Mouse (Mus musculus) midbrain, embryonic 10.5 days (tissue): ENCODE results near the gene Slc52a3. TPM values are rescaled to one million over a fixed set of nuclear protein-coding genes. Genes with fewer than 3 reads are reported as not detected.
A peak's percentile ranks its signal among the peaks of the same experiment; 100 is the strongest.

Source experiments
- DNase-seq: peaks from one replicate; pipeline ENCODE4 v3.0.0-alpha.2; 2017; ENCODE audit warnings: low spot score
- H3K27ac ChIP-seq: fragments of 300-500 bp; sonication (generic); replicated peaks from 2 replicates; pipeline ENCODE4 v1.5.1; 2016; ENCODE audit warnings: mild to moderate bottlenecking
- H3K27me3 ChIP-seq: fragments of 300-500 bp; sonication (generic); 2 replicates; pipeline ENCODE4 v1.6.1; 2016; ENCODE audit warnings: low read depth, mild to moderate bottlenecking; ENCODE audit not compliant: poor library complexity, severe bottlenecking
- H3K36me3 ChIP-seq: fragments of 300-500 bp; sonication (generic); 2 replicates; pipeline ENCODE4 v1.6.1; 2016; ENCODE audit warnings: mild to moderate bottlenecking, moderate library complexity
- H3K4me1 ChIP-seq: fragments of 300-500 bp; sonication (generic); 2 replicates; pipeline ENCODE4 v1.6.1; 2016
- H3K4me3 ChIP-seq: fragments of 300-500 bp; sonication (generic); 2 replicates; pipeline ENCODE4 v1.5.1; 2016; ENCODE audit warnings: mild to moderate bottlenecking, moderate library complexity
- H3K9me3 ChIP-seq: fragments of 300-500 bp; sonication (generic); replicated peaks from 2 replicates; pipeline ENCODE4 v1.6.1; 2016; ENCODE audit warnings: mild to moderate bottlenecking
- WGBS: fragments of 180-500 bp; shearing (Covaris S2); methylation state at CpG from one replicate; pipeline ENCODE4 v1.1.7; 2016; 5-methylcytosine and 5-hydroxymethylcytosine counted together
- polyA plus RNA-seq: library from polyadenylated mRNA; unstranded; fragments of >200 nt; fragmentation: Nextera tagmentation; extraction: Ambion mirVana; gene quantifications from 2 replicates; pipeline ENCODE4 v1.2.1, GENCODE M21; 2016

The Slc52a3 gene
- polyA plus RNA-seq, 1 experiment from 2014 or later = 0.81 TPM

DNA sequence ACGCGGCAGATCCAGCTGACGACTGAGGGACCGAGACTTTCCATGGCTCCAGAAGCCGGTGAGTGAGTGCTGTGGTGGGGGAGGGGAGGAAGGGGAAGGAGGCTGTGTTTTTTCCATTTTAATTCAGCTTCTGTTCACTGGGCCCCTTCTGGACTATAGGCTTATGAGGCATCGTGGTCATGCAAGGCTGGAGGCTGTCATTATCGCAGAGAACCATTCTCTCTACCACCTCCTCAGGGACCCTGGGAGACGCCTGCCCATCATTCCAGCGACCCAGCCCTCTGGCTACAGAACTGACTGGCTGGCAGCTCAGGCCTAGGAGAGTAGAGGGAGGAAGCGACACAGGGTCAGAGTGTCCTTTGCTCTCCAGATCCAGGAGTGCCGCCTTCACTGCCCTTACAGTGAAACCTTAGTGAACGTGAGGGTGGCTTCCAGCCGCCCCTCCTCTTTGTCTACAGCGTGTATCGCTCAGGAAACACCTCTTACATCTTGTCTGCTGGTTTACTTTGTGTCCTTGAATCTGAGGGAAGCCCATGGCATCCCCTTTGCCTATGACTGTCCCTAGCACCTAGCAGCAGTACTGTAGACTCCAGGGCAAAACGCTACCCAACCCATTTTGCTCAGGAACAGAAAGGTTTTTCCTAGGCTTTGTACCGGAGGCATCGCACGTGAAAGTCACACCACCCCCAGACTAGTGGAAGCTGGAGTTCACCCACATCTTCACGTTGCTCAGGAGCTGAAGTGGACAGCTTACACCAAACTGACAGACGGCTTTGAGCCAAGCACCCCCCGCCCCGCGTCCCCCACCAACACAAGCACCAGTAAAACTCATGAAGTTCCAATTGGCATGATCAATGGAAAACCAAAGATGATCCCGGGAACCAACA lies 51.0 kb downstream of the Slc52a3 start:
- Histone ChIP-seq H3K27me3 (peaks cover 81% of the 10 kb centered on the region), H3K4me3 (peak overlapping the region; percentile 68), H3K36me3 (no peaks in the 10 kb centered on the region), H3K9me3 (no peaks in the 10 kb centered on the region), H3K4me1 (peaks cover 58% of the 10 kb centered on the region), H3K27ac (peak overlapping the region; percentile 93)
- peak; percentile 59 for DNase-seq
- 3% methylated on average over 25 of the region's 25 CpGs for WGBS

DNA sequence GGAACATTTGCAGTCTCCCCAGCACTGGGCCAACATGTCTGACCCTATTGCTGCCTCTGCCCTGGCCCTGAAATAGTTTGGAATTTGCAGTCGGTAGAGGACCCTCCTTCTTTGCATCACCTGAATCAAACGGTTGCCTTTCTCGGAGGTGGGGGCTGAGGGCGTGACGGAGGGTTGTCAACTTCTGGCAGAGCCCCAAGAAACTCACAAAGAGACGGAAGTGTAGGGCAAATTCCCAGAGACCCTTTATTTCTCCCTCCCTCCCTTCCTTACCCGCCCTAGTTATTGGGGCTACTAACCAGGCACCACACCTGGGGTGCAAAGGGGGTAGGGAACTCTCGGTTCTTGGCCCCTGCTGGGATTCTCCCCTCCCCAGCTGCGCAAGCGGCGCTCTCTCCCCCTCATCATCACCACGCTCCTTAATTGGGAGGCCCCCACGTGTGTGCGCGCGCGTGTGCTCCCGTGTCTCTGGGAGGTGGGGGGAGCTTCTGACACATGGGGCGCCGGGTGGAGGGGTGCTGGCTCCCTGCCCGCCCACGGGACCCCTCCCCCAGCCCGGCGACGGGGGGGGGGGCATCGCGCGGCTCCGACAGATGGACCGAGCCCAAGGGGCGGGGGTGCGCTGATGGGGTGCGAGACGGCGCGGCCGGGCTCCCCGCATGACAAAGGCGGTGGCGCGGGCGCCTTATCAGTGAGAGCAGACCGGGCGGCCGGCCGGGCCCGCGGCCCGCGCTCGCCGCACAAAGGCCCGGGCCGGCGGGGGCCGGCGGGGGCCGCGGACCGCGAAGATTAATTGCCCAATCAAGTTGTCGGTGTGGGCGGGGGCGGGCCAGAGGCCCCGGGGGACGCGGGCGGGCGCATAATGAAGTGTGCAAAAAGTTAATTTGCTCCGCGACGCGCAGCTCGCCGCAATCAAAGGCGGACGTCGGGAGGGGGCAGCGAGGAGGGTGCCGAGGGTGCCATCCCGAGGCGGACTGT lies 52.0 kb downstream of the Slc52a3 start:
- peak overlapping the region; percentile 93 for H3K27ac ChIP-seq
- peak overlapping the region; percentile 68 for H3K4me3 ChIP-seq
- peaks cover 90% of the 10 kb centered on the region for H3K27me3 ChIP-seq
- H3K36me3 ChIP-seq = no peaks in the 10 kb centered on the region
- under 1% methylated on average over 82 of the region's 82 CpGs for WGBS
- H3K9me3 ChIP-seq = no peaks in the 10 kb centered on the region
- peak; percentile 54 for DNase-seq
- peaks cover 58% of the 10 kb centered on the region for H3K4me1 ChIP-seq

GRCm38 (mm10) chr2:152048981-152049441 lies 52.7 kb downstream of the Slc52a3 start:
- Histone ChIP-seq H3K27ac (peak overlapping the region; percentile 93), H3K4me1 (peaks cover 58% of the 10 kb centered on the region), H3K27me3 (peaks cover 95% of the 10 kb centered on the region), H3K36me3 (no peaks in the 10 kb centered on the region), H3K9me3 (no peaks in the 10 kb centered on the region), H3K4me3 (peak overlapping the region; percentile 68)
- DNase-seq = peak; percentile 66
- WGBS = under 1% methylated on average over 24 of the region's 24 CpGs

- H3K4me3 ChIP-seq = peak overlapping the region; percentile 68
- DNase-seq = peak; percentile 43
- H3K36me3 ChIP-seq = no peaks in the 10 kb centered on the region
- H3K9me3 ChIP-seq = no peaks in the 10 kb centered on the region
- peak overlapping the region; percentile 93 for H3K27ac ChIP-seq
- 2% methylated on average over 13 of the region's 13 CpGs for WGBS
- peaks cover 95% of the 10 kb centered on the region for H3K27me3 ChIP-seq
- peaks cover 58% of the 10 kb centered on the region for H3K4me1 ChIP-seq
Observed at GRCm38 (mm10) chr2:152049611-152050270, 53.4 kb downstream of the Slc52a3 start.

GRCm38 (mm10) chr2:152050316-152050715 lies 54.0 kb downstream of the Slc52a3 start:
- 7% methylated on average over 7 of the region's 7 CpGs for WGBS
- no peaks in the 10 kb centered on the region for H3K36me3 ChIP-seq
- H3K27me3 ChIP-seq = peaks cover 95% of the 10 kb centered on the region
- H3K9me3 ChIP-seq = no peaks in the 10 kb centered on the region
- peak overlapping the region; percentile 93 for H3K27ac ChIP-seq
- peak overlapping the region; percentile 68 for H3K4me3 ChIP-seq
- peaks cover 59% of the 10 kb centered on the region for H3K4me1 ChIP-seq
- no peak for DNase-seq

GRCm38 (mm10) chr2:152051985-152052384 lies 55.7 kb downstream of the Slc52a3 start:
- Histone ChIP-seq H3K4me1 (peaks cover 71% of the 10 kb centered on the region), H3K9me3 (no peaks in the 10 kb centered on the region), H3K4me3 (no peak overlapping the region), H3K27ac (peak overlapping the region; percentile 66), H3K36me3 (no peaks in the 10 kb centered on the region), H3K27me3 (peaks cover 99% of the 10 kb centered on the region)
- no peak for DNase-seq
- WGBS = 75% methylated on average over 3 of the region's 3 CpGs

- peak overlapping the region; percentile 46; the same call in 1 of the 2 replicates for H3K27ac ChIP-seq
- H3K9me3 ChIP-seq = no peaks in the 10 kb centered on the region
- peaks cover 83% of the 10 kb centered on the region for H3K27me3 ChIP-seq
- H3K4me1 ChIP-seq = peaks cover 44% of the 10 kb centered on the region
- H3K4me3 ChIP-seq = no peak overlapping the region
- H3K36me3 ChIP-seq = no peaks in the 10 kb centered on the region
- DNase-seq = no peak
- 68% methylated on average over 1 of the region's 1 CpGs for WGBS
Observed at GRCm38 (mm10) chr2:152055406-152055805, 59.1 kb downstream of the Slc52a3 start.

- WGBS = 66% methylated on average over 22 of the region's 22 CpGs
- H3K4me1 ChIP-seq = peaks cover 37% of the 10 kb centered on the region
- DNase-seq = no peak
- no peaks in the 10 kb centered on the region for H3K36me3 ChIP-seq
- H3K9me3 ChIP-seq = no peaks in the 10 kb centered on the region
- no peak overlapping the region for H3K4me3 ChIP-seq
- peaks cover 71% of the 10 kb centered on the region for H3K27me3 ChIP-seq
- H3K27ac ChIP-seq = peak overlapping the region; percentile 73
Observed at GRCm38 (mm10) chr2:152056368-152057251, 60.3 kb downstream of the Slc52a3 start.

DNA sequence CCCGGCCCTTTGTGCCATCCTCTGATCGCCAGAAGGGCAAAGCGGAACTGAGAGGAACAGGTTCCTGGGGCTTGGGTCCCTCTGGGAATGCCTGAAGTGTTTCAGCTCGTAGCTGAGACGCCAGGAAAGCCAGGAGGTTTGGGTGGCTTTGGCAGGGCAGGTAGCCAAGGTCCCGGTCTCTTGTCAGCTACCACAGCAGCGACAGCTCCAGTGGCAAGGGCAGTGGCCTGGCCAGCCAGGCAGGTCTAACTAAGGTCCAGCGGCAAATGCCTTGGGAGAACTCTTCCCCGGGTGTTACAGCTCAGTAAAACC lies 60.9 kb downstream of the Slc52a3 start:
- Histone ChIP-seq H3K9me3 (no peaks in the 10 kb centered on the region), H3K36me3 (no peaks in the 10 kb centered on the region), H3K4me3 (no peak overlapping the region), H3K27me3 (peaks cover 65% of the 10 kb centered on the region), H3K27ac (peak overlapping the region; percentile 73), H3K4me1 (peaks cover 31% of the 10 kb centered on the region)
- WGBS = 75% methylated on average over 9 of the region's 9 CpGs
- DNase-seq = no peak
